Mouse (Mus musculus) liver, adult 2 months (tissue): ENCODE measurements around the gene Fam178b.

Source experiments
- CTCF ChIP-seq: fragments of 200-500 bp; IDR thresholded peaks from 2 replicates; pipeline ENCODE4 v1.5.1; 2011; ENCODE audit warnings: low read depth, low read length, control low read depth
- POLR2A ChIP-seq: fragments of 200-500 bp; IDR thresholded peaks from 2 replicates; pipeline ENCODE4 v1.6.1; 2011; ENCODE audit warnings: low read length, control low read depth; ENCODE audit not compliant: insufficient read depth; ENCODE audit errors: extremely low read depth

DNA sequence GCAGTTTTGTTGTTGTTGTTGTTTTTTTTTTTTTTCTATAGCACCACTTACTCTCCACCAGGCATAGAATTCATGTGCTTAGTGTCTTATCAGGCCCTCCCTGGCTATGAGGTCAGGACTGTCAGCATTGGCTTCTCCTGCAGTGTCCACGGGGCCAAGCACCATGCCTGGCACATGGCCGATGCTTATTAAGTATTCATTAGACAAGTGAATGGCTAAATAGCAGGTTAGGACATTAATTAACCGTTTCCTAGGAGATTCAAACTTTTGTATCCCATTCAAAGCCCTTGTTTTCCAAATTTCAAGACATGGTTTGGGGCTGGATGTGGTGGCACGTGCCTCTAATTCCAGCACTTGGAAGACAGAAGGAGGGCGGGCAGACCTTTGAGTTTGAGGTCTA lies 101.7 kb downstream of the Fam178b start:
- TF ChIP-seq POLR2A = no peak
- no peak for TF ChIP-seq CTCF
